Mouse (Mus musculus) frontal cortex, postnatal 14 days (tissue): ENCODE results near the gene Kdm5d.

Experiments used
- DNase-seq, 2 experiments: peaks; one replicate each; pipeline ENCODE4 v3.0.0; 2022; ENCODE audit warnings: low spot score in 2 of 2

Kdm5d gene

GRCm38 (mm10) chrY:897393-898227, at the start of gene Kdm5d:
TSS of gene Kdm5d (plus strand) at chrY:897788.
- DNase-seq = peak in 1 of 2 experiments; percentile 13

GRCm38 (mm10) chrY:872404-872803, 25.2 kb upstream of the Kdm5d start:
- DNase-seq = no peak

GRCm38 (mm10) chrY:872855-873549, 24.6 kb upstream of the Kdm5d start:
- DNase-seq = no peak
